Mouse (Mus musculus) naive thymus-derived CD4-positive, alpha-beta T cell, adult 5 months (primary cell): Measurements from ENCODE around the gene Gm4778. TPM values are rescaled to one million over a fixed set of nuclear protein-coding genes. Genes with fewer than 3 reads are reported as not detected.

Source experiments
- polyA plus RNA-seq: library from polyadenylated mRNA; unstranded; fragments of 100-300 nt; shearing (Covaris generic); gene quantifications from one replicate; pipeline ENCODE4 v1.2.1, GENCODE M21; 2017

The Gm4778 gene
- polyA plus RNA-seq, result not detected

GRCm38 (mm10) chr3:94263736-94264135 lies at the start of gene Gm4778:
Gene Gm4778 (plus strand): TSS chr3:94264036.

GRCm38 (mm10) chr3:94309633-94310363 lies 46.0 kb downstream of the Gm4778 start, which contains the start of gene Them4:
Gene Them4 (plus strand): TSS chr3:94310089.

Other genes starting within 250 kb of the Gm4778 start
- gene Gm9125, start 209.2 kb upstream of the Gm4778 start, polyA plus RNA-seq, result not detected
- not detected for gene Gm10697, start 191.4 kb upstream of the Gm4778 start, polyA plus RNA-seq
- gene Gm10696, start 85.8 kb upstream of the Gm4778 start, polyA plus RNA-seq, result not detected
- not detected for gene Gm5286, start 67.3 kb upstream of the Gm4778 start, polyA plus RNA-seq
- gene Them4, start 46.1 kb downstream of the Gm4778 start, polyA plus RNA-seq, result 7.0 TPM
- not detected for gene Them5, start 78.1 kb downstream of the Gm4778 start, polyA plus RNA-seq
- gene C2cd4d, start 98.4 kb downstream of the Gm4778 start, polyA plus RNA-seq, result not detected
- 0.35 TPM for gene Rorc, start 108.8 kb downstream of the Gm4778 start, polyA plus RNA-seq
- 0.09 TPM for gene Lingo4, start 134.5 kb downstream of the Gm4778 start, polyA plus RNA-seq
- 5.1 TPM for gene Tdrkh, start 149.2 kb downstream of the Gm4778 start, polyA plus RNA-seq
- gene Mrpl9, start 179.3 kb downstream of the Gm4778 start, polyA plus RNA-seq, result 113 TPM
- 2.5 TPM for gene Oaz3, start 179.9 kb downstream of the Gm4778 start, polyA plus RNA-seq
- 0.31 TPM for gene Celf3, start 214.3 kb downstream of the Gm4778 start, polyA plus RNA-seq
- not detected for gene Riiad1, start 216.3 kb downstream of the Gm4778 start, polyA plus RNA-seq